Mouse (Mus musculus) hindbrain, embryonic 12.5 days (tissue): ENCODE measurements around the gene Lsmem1. TPM values are rescaled to one million over a fixed set of nuclear protein-coding genes. Genes with fewer than 3 reads are reported as not detected.

Experiments
- microRNA counts: library from miRNA; unstranded; fragments of <30 nt; microRNA quantifications from one replicate; lab custom pipeline; 2017
- microRNA-seq: library from miRNA; unstranded; fragments of <30 nt; microRNA quantifications from one replicate; pipeline ENCODE4, GENCODE M21; 2017
- polyA plus RNA-seq: library from polyadenylated mRNA; unstranded; fragments of >200 nt; fragmentation: Nextera tagmentation; extraction: Ambion mirVana; gene quantifications from 2 replicates; pipeline ENCODE4 v1.2.1, GENCODE M21; 2016

Gene Lsmem1
- polyA plus RNA-seq, 1 experiment from 2014 or later: not detected

MicroRNAs encoded within 50 kb of the gene (microRNA counts, 519-probe panel; counts per million panel counts)
- microRNA mmu-miR-1938 (lab: Ali Mortazavi, UCI): 470 counts per million, percentile 58 among the panel's probes with 10 or more counts

Small RNA genes lying within 50 kb of the gene (microRNA-seq; reads per million reads assigned to microRNA genes)
- not detected for gene Mir1938

Other genes starting within 250 kb of the Lsmem1 start
- gene Arl4a, start 161.5 kb downstream of the Lsmem1 start, polyA plus RNA-seq: 90.7 and 105 TPM in 2 replicates
- gene Scin, start 65.3 kb downstream of the Lsmem1 start, polyA plus RNA-seq: 0.83 and 3.5 TPM in 2 replicates
- 150 and 155 TPM in 2 replicates for gene Ifrd1, start 49.0 kb upstream of the Lsmem1 start, polyA plus RNA-seq
- 32.3 and 33.8 TPM in 2 replicates for gene Zfp277, start 246.4 kb upstream of the Lsmem1 start, polyA plus RNA-seq
- gene Dock4, start 246.5 kb upstream of the Lsmem1 start, polyA plus RNA-seq: 42.5 and 45.0 TPM in 2 replicates